ENCODE assay signal across 12 mouse cellular contexts in the genomic region with DNA sequence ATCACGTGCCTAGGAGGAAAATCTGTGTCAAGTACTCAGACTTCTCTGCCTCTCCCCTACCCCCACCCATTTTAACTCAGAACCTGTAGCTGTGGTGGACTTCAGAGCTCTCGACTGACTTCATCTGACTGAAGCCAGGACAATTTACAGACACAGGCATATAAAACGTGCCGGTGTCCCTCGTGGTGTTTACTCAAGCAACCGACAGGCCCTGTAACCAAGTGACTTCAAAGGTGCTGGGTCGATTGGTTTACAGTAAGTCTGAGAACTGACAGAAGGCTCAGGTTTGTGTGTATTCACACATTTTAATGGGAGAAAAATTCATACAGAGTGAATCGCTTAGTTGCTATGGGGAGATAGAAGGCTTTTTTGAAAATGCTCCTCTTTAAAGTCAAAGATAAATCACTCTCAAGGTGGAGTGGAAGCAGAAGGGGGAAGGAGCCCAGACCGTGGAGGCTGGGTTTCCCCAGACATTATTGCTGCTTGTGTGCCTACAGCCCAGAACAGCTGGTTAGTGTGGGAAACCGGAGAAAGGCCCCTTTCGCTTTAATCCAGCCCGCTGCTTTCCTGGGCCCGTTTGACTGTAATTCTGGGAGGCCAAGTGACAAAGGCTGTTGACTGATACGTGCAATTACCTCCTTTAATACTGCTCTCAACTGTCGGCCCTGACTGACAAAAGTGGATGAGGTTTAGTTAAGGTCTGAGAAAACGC.
A peak's percentile ranks its signal among the peaks of the same experiment; 100 is the strongest.
DNase-seq lines count a peak whose midpoint lies in the region; ATAC-seq lines count a peak whose summit lies in the region.
"Had no signal": no experiment of that assay in that cellular context is flagged by ENCODE, and none has a peak within 500 bp of the region (broad histone marks: within the 10 kb centered on the region; RNA-seq: fewer than 3 reads in every experiment).

No protein-coding gene starts in this region.

- peak; percentile 23 for DNase-seq in midbrain, embryonic 10.5 days (ENCODE audit: low spot score)
- no peak for DNase-seq in forebrain, embryonic 10.5 days (ENCODE audit: extremely low spot score, low spot score)
- peak; percentile 27 for DNase-seq in hindbrain, embryonic 14.5 days (ENCODE audit: low spot score)
- peak; percentile 69 for DNase-seq in retina, embryonic 14.5 days (ENCODE audit: low spot score)
- no peak for DNase-seq in thymus, postnatal 14 days
- no peak for DNase-seq in left cerebral cortex, adult 11 months (ENCODE audit: low spot score)
- DNase-seq: adrenal gland, postnatal 36 days; cerebellum, adult 8-10 months; gastrocnemius, postnatal 14 days; kidney, adult 2 months; thymus, postnatal 36 days had no signal

- no peak overlapping the region for H3K9ac ChIP-seq in midbrain, embryonic 15.5 days
- H3K9ac ChIP-seq in hindbrain, embryonic 14.5 days, result no peak overlapping the region

- H3K27me3 ChIP-seq in midbrain, embryonic 10.5 days (ENCODE audit: low read depth, poor library complexity, severe bottlenecking), result peaks cover 10% of the 10 kb centered on the region; the same call in 1 of the 2 replicates
- H3K27me3 ChIP-seq in midbrain, embryonic 15.5 days (replicated peaks), result no peaks in the 10 kb centered on the region
- no peaks in the 10 kb centered on the region; the same call in 1 of the 2 replicates for H3K27me3 ChIP-seq in forebrain, embryonic 10.5 days (ENCODE audit: poor library complexity, severe bottlenecking)
- no peaks in the 10 kb centered on the region for H3K27me3 ChIP-seq in hindbrain, embryonic 14.5 days (ENCODE audit: control insufficient read depth, insufficient read depth, low read length)

- H3K4me1 ChIP-seq in midbrain, embryonic 10.5 days, result peaks cover 11% of the 10 kb centered on the region
- H3K4me1 ChIP-seq in midbrain, embryonic 15.5 days, result peaks cover 3% of the 10 kb centered on the region; the same call in 1 of the 2 replicates
- H3K4me1 ChIP-seq in forebrain, embryonic 10.5 days, result peaks cover 21% of the 10 kb centered on the region
- H3K4me1 ChIP-seq in hindbrain, embryonic 14.5 days (replicated peaks; ENCODE audit: control insufficient read depth, insufficient read depth, low read length), result no peaks in the 10 kb centered on the region

- H3K4me2 ChIP-seq in midbrain, embryonic 15.5 days, result no peak overlapping the region
- H3K4me2 ChIP-seq in hindbrain, embryonic 14.5 days (replicated peaks), result no peak overlapping the region

- H3K36me3 ChIP-seq in midbrain, embryonic 10.5 days, result no peaks in the 10 kb centered on the region
- no peaks in the 10 kb centered on the region for H3K36me3 ChIP-seq in midbrain, embryonic 15.5 days (replicated peaks)
- no peaks in the 10 kb centered on the region for H3K36me3 ChIP-seq in forebrain, embryonic 10.5 days (replicated peaks)
- no peaks in the 10 kb centered on the region for H3K36me3 ChIP-seq in hindbrain, embryonic 14.5 days (replicated peaks; ENCODE audit: control insufficient read depth, insufficient read depth)

- ATAC-seq in midbrain, embryonic 15.5 days (replicated peaks), result no peak; the same call in 1 of the 2 replicates
- ATAC-seq in hindbrain, embryonic 14.5 days (ENCODE audit: low FRiP score), result no peak

- no peak overlapping the region for H3K4me3 ChIP-seq in midbrain, embryonic 10.5 days
- H3K4me3 ChIP-seq in midbrain, embryonic 15.5 days, result no peak overlapping the region
- H3K4me3 ChIP-seq in forebrain, embryonic 10.5 days, result no peak overlapping the region
- no peak overlapping the region for H3K4me3 ChIP-seq in hindbrain, embryonic 14.5 days (replicated peaks; ENCODE audit: low read length)

- H3K9me3 ChIP-seq in midbrain, embryonic 10.5 days (replicated peaks), result no peaks in the 10 kb centered on the region
- no peaks in the 10 kb centered on the region for H3K9me3 ChIP-seq in midbrain, embryonic 15.5 days
- no peaks in the 10 kb centered on the region for H3K9me3 ChIP-seq in forebrain, embryonic 10.5 days
- no peaks in the 10 kb centered on the region for H3K9me3 ChIP-seq in hindbrain, embryonic 14.5 days (ENCODE audit: control insufficient read depth, low read length)

- WGBS in midbrain, embryonic 10.5 days, result 65% methylated on average over 16 of the region's 16 CpGs
- WGBS in midbrain, embryonic 15.5 days, result 42% methylated on average over 16 of the region's 16 CpGs
- WGBS in forebrain, embryonic 10.5 days, result 59% methylated on average over 16 of the region's 16 CpGs
- WGBS in hindbrain, embryonic 14.5 days, result 44% methylated on average over 16 of the region's 16 CpGs

- peak overlapping the region; percentile 59 for H3K27ac ChIP-seq in midbrain, embryonic 10.5 days (replicated peaks)
- no peak overlapping the region for H3K27ac ChIP-seq in midbrain, embryonic 15.5 days
- H3K27ac ChIP-seq in forebrain, embryonic 10.5 days, result peak overlapping the region; percentile 56; the same call in 1 of the 2 replicates
- H3K27ac ChIP-seq in hindbrain, embryonic 14.5 days, result no peak overlapping the region

Comparison
In these comparisons a context has a peak if more than half of its experiments do, and no peak if none do; other contexts are left out.
1. H3K27ac ChIP-seq: peak in midbrain, embryonic 10.5 days (single experiment) and forebrain, embryonic 10.5 days (single experiment); none in midbrain, embryonic 15.5 days (single experiment) and hindbrain, embryonic 14.5 days (single experiment).
2. DNase-seq: peak in midbrain, embryonic 10.5 days (single experiment), hindbrain, embryonic 14.5 days (single experiment) and retina, embryonic 14.5 days (single experiment); none in forebrain, embryonic 10.5 days (single experiment), thymus, postnatal 14 days (single experiment) and left cerebral cortex, adult 11 months (single experiment).